Mouse (Mus musculus): ENCODE data around the gene Patl2.
"Not testable (repeated sequence)": the region's sequence is repeated elsewhere in the genome, so short reads cannot be mapped to it uniquely, and the experiment has no call there.

The Patl2 gene

DNA sequence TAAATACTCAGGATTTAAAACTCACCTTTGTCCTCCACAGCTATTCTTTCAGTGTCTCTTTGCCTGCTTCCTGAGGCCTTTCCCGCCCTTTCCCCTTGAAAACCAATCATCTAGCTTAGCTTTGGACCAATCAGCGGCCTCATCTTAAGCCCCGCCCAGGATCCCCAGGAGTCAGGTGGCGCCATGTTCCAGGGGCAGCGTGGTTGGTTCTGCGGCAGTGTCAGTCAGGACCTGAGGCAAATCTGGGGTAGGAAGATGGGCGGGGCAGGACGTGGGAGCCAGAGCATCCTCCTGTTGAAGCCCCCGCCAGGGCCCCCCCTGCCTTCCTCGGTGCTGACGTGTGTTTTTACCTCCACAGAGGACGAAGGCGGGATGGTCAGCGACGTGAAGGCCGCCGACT, at the start of gene Patl2, which contains the start of gene Terb2:
Gene Patl2, minus strand, starts transcription at position 84 of the 400 bp plus-strand sequence.
Gene Terb2, plus strand, starts transcription at position 167 of the 400 bp plus-strand sequence.
- no peak for DNase-seq (ENCODE audit: low read depth, low spot score)

DNA sequence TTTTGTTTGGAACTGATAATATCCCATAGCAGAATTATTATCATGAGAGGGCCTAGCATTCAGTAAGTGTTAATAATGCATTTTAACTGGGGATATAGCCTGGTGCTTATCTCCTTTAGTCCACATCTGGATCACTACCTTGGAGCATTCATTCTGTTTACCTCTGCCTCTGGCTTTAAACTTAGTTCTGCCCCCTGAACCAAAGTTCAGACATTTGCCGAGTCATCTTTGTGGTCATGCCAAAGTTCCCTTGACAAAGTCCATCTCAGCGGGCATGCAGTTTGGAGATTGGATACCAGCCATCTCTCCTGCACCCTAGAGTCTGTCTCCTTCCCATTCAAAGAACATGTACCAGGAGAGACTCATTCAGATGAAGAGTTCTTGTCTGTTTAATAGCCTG, 49.4 kb upstream of the Patl2 start:
- no peak for DNase-seq (ENCODE audit: low read depth, low spot score)

DNA sequence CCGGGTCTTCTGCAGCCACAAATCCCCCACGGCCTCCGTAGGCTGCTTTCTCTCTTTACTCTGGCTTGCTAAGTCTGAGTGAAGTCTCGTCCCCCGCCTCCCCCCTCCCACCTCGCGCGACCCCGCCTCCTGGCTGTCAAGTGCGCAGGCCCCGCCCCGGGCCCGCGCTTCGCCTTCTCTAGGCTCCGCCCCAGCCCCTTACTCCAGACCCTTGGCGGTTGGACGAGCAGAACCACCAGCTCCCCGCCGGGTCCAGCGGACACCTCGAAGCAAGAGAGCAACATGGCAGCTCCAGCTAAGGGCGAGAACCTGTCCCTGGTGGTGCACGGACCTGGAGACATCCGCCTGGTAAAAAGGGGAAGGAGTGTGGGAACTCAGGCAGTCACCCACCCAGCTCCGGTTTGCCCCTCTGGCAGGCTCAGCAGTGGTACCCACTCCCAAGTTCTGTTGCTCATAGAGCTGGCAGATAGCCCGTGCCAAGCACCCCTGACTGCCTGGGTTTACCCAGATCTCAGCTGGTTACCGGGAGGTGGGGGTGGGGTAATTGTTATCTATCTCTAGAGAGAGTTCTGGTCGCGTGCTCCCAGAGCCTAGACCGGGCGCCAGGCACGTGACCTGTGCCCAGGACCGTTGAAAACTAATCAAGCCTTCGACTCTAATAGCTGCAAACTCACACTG, 48.8 kb upstream of the Patl2 start, which contains the start of gene Sord:
Gene Sord, plus strand, starts transcription at position 139 of the 678 bp plus-strand sequence.
- peak; percentile 84 for DNase-seq (ENCODE audit: low read depth, low spot score)

DNA sequence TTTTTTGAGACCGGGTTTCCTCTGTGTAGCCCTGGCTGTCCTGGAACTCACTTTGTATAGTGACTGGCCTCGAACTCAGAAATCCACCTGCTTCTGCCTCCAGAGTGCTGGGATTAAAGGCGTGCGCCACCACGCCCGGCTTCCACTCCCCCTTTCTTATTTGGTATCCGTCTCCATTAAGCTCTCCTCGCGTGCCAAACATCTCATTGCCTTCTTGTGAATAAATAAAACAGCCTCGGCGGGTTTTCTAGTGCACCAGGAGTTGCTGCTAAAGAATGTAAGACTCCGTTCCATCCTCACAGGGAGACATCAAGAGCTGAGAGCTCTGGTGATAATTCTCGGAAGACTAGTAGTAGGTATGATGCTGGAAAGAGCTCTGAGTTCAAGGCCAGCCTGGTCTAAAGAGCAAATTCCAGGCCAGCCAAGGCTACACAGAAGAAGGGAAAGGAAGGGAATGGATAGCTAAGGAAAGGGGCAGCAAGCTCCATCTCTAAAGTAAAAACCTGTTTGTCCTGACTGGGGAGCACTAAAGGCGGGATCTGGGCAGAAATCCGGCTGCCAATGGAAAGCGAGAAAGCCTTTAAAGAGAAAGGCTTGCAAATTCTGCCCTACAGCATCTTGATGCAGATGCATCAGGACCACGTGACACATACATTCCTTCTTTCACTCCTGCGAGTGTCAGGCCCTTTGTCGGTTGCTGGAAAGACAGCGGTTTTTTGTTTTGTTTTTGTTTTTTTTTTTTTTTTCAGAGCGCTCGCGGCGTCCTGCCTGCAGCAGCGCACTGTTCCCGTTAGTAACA, 48.0 kb upstream of the Patl2 start:
- DNase-seq (ENCODE audit: low read depth, low spot score), result no peak

DNA sequence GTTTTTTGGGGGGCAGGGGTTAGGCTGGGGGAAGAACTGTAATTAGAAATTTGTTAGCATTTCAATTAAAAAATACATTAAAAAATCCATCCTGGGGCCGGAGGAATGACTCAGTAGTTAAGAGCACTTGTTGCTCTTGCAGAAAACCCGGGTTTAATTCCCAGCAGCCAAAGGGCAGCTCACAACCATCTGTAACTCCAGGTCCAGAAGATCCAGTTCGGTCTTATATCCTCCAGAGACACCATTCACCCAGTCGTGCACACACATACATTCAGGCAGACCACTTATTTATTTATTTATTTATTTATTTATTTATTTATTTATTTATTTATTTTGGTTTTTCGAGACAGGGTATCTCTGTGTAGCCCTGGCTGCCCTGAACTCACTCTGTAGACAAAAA, 47.4 kb upstream of the Patl2 start:
- DNase-seq (ENCODE audit: low read depth, low spot score), result no peak

DNA sequence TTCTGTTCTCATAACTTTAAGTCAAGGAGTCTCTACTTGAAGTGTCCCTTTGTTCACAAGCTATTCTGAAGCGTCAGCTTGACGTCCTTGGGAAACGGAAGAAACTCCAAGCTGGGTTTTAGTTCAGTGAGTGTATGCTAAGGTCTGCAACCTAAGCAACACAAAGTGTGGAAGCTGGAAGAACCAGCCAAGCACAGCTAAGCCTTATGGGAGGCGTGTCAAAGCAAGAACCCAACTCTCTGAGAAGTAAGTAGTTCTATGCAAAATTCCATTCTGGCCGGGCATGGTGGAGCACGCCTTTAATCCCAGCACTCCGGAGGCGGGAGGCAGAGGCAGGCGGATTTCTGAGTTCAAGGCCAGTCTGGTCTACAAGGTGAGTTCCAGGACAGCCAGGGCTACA, 45.6 kb upstream of the Patl2 start:
- no peak for DNase-seq (ENCODE audit: low read depth, low spot score)

DNA sequence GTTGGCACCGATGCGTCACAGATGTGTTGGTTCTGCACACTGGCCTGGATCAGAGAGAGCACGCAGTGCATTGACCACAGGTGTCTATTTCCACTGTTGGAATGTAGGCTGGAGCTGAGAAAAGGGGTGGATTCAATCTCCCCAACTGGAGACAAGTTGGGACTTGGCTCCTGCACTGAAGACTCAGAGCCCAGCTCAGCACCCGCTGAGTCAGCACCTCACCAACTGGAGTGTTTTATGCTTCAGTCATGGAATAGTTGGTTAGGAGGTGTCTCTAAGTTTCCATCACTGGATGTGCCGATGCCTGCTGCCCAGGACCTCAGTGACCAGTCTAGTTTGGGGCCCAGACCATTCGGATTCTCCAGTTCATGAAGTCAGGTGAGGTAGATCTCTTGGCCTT, 44.4 kb upstream of the Patl2 start:
- DNase-seq (ENCODE audit: low read depth, low spot score), result no peak

DNA sequence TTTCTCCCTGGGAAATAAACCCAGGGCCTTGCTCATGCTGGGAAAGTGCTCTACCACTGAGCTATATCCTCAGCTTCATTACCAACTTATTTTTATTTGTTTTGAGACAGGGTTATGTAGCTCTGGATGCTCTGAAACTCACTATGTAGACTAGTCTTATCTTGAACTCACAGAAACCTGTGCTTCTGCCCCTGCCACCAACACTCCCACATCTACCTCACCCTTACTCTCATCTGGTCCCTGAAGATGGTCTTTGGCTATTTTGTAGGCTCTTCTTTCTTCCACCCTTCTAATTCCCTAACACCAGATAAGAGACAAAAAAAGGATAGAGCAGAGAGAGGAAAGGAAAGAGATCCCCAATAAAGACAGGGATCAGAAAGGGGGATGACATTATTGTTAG, 37.7 kb upstream of the Patl2 start:
- DNase-seq (ENCODE audit: low read depth, low spot score), result no peak

DNA sequence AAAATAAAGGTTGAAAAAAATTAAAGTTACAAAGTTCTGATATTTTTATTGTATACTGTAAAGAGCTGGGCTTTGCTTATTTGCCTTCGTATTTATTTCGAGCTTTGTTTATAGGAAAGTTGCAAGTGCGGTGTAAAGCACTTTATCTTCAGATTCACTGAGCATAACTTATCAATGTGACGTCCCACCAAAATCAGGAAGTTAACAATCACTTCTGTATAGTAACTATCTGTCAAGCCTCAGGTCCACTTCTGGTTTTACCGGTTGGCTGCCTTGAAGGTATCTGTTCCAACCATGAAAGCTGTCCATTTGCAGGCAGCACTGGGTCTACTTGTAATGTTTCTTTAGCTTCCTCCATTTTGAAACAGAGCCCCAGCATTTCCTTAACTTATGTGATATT, 36.3 kb upstream of the Patl2 start:
- DNase-seq (ENCODE audit: low read depth, low spot score), result no peak

DNA sequence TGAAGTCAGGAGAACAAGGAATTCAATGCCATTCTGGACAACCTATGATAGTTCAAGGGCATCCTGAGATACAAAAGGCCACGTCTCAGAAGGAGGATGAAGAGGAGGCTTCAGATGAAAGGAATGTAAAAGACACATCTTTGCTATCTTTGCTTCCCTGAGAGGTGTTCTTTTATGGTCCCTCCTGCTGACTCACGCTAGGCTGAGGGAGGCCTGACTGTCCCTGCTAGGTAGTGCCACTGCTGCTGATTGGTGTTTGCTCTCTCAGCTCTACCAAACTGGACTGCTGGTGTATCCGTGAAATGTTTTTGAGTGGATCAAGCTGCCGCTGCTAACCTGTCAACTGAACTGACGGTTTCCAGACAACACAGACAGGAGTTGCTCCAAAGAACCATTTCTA, 35.8 kb upstream of the Patl2 start:
- no peak for DNase-seq (ENCODE audit: low read depth, low spot score)

DNA sequence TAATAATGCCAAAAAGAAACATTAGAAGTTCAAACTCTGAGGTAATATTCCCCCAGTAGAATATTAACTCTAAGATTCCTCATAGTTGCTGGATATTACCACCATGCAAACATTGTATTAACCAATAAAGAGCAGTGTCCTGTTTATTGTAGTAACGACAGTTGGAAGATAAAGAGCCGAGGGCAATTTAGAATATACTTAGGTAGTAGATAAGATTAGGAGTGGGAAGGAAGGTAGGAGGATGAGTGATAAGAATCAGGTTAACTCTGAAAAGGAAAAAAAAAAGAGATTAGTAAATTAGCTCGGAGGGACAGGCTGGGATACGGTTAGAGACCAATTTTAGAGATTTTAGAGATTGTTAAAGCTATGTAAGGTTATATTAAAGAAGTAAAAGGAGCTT, 35.4 kb upstream of the Patl2 start:
- DNase-seq (ENCODE audit: low read depth, low spot score), result no peak

DNA sequence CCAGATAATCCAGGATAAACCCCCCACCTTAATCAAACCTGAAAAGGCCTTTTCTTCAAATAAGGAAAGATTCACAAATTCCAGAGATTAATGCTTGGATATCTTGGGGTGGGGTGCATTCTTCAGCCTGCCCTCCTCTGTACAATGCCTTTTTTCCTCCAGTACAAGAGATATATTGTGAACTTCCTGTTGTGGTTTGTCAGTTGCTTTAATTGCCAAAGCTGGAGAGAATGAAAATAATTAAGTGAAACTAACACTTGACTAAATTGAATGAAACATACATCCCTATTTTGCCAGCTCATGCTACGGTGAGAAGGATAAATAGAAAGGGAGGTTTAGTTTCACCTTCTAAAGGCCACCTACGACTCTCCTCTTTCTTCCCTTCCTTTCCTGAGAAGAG, 32.2 kb upstream of the Patl2 start:
- no peak for DNase-seq (ENCODE audit: low read depth, low spot score)

DNA sequence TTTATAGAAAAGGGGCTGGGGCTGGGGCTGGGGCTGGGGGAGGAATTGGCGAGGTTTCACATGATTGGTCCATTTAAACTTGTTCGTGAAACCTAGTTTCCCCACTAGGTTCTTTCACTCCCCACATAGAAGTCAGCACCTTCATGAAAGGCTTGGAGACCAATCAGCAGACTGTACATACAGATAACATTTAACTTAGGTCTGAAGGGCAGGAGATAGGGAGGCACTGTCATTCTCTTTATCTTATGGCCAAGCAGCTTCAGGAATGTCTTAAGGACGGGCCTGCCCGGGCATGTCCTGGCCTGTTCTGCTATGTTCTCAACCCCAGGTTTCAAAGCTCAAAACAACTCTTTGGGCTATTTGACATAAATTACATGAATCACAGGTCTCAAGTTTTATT, 31.1 kb upstream of the Patl2 start:
- DNase-seq (ENCODE audit: low read depth, low spot score), result not testable (repeated sequence)

DNA sequence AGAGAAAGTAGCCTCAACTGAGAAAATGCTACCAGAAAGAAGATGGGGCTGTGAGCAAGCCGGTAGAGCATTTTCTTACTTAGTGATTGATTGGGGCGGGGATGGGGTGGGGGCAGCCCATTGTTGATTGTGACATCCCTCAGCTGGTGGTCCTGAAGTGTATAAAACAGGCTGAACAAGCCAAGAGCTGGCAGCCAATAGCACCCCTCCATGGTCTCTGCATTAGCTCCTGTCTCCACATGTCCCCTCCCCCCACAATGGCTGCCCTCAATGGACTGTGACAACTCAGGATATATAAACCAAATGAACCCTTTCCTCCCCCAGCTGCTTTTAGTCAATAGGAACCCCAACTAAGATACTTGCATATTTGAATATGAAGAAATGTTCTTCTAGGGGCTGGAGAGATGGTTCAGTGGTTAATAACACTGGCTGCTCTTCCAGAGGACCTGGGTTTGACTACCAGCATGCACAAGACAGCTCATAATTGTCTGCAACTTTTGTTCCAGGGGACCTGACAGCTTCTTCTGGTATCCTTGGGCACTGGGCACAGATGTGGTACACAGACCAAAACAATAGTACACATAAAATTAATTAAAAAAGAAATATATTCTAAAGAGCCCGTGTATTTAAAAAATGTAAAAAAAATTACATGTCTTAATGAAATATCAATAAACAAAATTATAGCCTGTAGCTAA, 24.7 kb upstream of the Patl2 start:
- DNase-seq (ENCODE audit: low read depth, low spot score), result no peak

DNA sequence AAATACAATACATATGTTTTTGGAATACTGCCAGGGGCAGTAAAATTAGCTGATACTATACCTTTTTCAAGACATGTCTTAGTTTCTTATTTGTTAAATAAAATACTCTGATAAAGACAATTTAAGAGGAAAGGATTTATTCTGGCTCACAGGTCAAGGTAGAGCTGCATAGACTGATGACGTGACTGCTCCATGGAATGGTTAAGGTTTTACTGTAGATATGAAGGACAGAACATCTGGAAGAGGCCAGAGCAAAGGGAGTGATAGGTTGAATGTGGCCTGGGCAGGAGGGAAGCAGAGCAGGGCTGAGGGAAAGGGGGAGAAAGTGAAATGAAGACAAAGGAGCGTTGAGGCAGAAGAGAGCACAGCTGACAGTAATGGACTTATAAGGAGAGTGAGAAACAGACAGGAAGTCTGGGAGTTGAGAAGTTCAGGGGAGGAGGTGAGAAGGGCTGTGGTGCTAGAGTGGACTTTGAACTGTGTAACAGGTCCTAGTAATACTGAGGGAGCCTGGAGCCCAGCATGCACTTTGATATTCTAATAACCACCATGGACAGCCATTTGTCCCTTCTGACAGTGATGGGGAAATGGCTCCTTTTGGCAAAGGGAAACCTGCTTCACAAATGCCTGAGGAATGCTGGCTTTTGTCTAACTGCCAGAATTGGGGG, 20.6 kb upstream of the Patl2 start:
- no peak for DNase-seq (ENCODE audit: low read depth, low spot score)

DNA sequence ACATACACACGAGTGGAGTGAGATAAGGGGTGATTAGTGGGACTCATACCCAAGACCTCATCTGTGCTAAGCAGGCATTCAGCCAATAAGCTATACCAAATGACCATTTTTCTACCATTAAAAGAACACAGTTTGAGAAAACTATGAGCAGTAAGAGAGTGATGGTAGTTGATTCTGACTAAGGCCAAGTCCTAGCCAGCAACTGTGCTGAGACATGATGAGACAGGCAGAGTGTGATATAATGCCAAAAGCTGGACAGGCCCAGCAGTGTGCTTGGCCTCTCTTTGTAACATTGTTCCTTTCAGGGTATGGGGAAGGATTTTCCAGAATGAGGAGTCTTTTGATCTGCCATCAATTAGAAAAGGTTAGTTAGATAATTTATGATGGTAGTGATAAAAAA, 15.5 kb upstream of the Patl2 start:
- no peak for DNase-seq (ENCODE audit: low read depth, low spot score)

DNA sequence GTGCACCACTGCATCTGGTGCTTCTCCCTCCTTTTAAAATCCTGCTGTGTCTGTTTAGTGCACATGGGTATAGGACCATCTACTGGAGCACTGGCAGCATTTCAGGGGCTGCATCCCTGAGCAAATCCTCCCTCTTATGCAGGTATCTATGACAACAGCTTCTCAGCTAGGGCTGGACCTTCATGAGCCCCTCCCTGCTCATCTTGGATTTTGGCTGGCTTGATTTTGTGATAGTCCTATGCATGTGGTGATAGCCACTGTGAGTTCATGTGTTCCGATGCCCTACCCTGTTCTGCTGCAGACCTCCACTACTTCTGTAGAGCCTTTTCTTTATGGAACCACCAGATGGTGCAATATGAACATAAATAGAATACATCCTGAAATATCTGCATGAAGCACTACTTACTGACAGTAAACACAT, 8.5 kb upstream of the Patl2 start:
- DNase-seq (ENCODE audit: low read depth, low spot score), result peak; percentile 40

DNA sequence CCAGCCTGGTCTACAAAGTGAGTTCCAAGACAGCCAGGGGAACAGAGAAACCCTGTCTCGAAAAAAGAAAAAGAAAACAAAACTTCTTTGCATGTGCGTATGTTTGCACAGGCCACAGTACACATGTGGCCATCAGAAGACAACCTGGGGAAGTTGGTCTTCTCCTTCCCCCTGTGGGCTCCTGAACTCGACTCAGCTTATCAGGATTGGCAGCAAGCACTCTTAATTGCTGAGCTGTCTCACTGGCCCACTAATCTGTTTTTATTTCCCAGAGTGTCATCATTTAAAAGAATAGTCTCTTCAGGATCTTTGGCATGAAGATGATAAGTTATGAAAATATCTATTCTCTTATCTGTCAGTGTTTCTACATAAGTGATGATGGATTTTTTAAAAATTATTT, 5.9 kb upstream of the Patl2 start:
- DNase-seq (ENCODE audit: low read depth, low spot score), result no peak

DNA sequence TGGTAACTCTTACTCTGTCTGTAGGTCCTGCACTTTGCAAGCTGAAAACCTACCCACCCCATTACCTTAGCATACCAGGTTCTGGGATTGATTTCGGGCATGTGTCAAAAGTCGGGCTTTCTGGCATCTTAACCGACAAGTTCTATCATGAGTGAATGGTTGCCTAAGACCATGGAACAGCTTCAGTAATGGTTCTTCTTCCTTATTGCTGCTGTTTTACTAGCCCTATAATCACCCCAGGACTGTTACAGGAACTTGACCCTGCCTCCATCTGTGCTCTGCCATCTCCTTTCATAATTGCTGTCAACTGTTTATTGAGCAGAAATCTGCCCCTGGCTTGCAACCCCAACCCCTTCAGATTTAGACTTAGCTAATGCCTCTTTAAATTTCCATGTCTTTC, 762 bp upstream of the Patl2 start:
- DNase-seq (ENCODE audit: low read depth, low spot score), result no peak

DNA sequence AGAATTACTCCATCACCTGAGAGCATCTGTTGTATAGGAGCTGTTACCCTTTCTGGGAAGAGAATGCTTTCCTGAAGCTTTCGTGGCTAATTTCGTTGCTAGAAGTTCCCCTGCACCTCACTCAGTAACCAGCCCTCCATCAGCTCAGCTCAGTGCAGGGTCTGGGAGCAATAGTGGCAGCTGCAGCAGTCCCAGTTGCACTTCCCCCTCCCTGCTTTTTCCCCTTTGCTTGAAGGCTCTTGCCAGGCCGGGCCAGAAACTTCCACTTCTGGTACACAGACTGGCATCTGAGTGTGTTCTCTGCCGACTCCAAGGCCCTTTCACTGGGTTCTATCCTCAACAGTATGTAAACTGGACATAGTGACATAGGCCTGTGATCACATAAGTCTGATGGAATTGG, 903 bp downstream of the Patl2 start:
- DNase-seq (ENCODE audit: low read depth, low spot score), result peak; percentile 30

DNA sequence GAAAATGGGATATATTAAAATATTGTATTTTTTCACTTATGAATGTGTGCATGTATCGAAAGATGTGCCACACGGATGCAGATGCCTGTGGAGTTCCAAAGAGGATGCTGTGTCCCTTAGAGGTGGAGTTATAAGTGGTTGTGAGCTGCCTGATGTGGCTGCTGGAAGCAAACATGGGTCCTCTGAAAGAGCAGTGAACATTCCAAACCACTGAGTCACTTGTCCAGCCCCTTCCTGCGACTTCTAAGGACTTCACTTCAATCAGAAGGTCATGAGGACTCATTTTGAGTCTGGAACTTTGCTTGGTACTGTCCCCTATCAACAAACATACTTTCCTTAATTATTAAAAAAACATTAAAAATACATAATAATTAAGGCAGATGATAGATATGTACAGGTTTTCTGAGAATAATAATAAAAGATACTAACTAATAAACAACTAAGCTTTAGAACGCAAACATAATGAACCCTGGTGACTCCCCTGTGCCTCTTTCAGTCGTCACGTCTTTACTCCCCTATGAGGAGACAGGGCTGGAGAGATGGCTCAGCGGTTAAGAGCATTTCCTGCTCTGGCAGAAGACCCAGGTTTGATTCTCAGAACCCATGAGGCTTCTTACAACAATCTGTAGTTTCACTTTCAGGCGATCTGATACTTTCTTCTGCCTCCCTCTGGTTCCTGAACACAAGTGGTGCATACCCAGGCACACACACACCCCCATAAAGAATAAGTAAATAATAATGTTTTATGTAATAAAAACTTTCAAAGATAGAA, 5.8 kb downstream of the Patl2 start:
- peak; percentile 12 for DNase-seq (ENCODE audit: low read depth, low spot score)

All from A20 (cell line).